ENCODE assay signal across 14 mouse cellular contexts in genomic region chr1:56928731-56929130, GRCm38 (mm10). TPM values are rescaled to one million over a fixed set of nuclear protein-coding genes. Genes with fewer than 3 reads are reported as not detected.
DNase-seq lines count a peak whose midpoint lies in the region; ATAC-seq and TF ChIP-seq lines count a peak whose summit lies in the region.
"Had no signal": no experiment of that assay in that cellular context is flagged by ENCODE, and none has a peak within 500 bp of the region (broad histone marks: within the 10 kb centered on the region; RNA-seq: fewer than 3 reads in every experiment).

No protein-coding gene starts in this region.

- H3K27ac ChIP-seq in midbrain, postnatal 0 days (ENCODE audit: low read depth, low read length): no peak overlapping the region
- H3K27ac ChIP-seq in midbrain, embryonic 16.5 days (ENCODE audit: low read length): no peak overlapping the region
- no peak overlapping the region for H3K27ac ChIP-seq in hindbrain, embryonic 13.5 days
- peak overlapping the region; percentile 33 for H3K27ac ChIP-seq in left cerebral cortex, adult 2 months
- H3K27ac ChIP-seq: limb, embryonic 10.5 days had no signal

- no peaks in the 10 kb centered on the region for H3K27me3 ChIP-seq in midbrain, postnatal 0 days (ENCODE audit: insufficient read depth, low read length)
- no peaks in the 10 kb centered on the region for H3K27me3 ChIP-seq in midbrain, embryonic 16.5 days (ENCODE audit: control insufficient read depth, insufficient read depth, low read depth, low read length)
- H3K27me3 ChIP-seq in hindbrain, embryonic 13.5 days: no peaks in the 10 kb centered on the region
- H3K27me3 ChIP-seq: megakaryocyte, embryonic 14.5 days had no signal

- no peak for ATAC-seq in midbrain, postnatal 0 days (ENCODE audit: low FRiP score)
- ATAC-seq in midbrain, embryonic 16.5 days: no peak
- ATAC-seq in hindbrain, embryonic 13.5 days (ENCODE audit: low FRiP score): peak; percentile 32; the same call in 1 of the 2 replicates
- ATAC-seq: liver, postnatal 0 days had no signal

- H3K36me3 ChIP-seq in midbrain, postnatal 0 days (ENCODE audit: insufficient read depth, low read length): no peaks in the 10 kb centered on the region
- H3K36me3 ChIP-seq in midbrain, embryonic 16.5 days (ENCODE audit: control insufficient read depth, insufficient read depth, low read length): no peaks in the 10 kb centered on the region
- no peaks in the 10 kb centered on the region for H3K36me3 ChIP-seq in hindbrain, embryonic 13.5 days
- H3K36me3 ChIP-seq: limb, embryonic 10.5 days had no signal

- H3K4me3 ChIP-seq in midbrain, postnatal 0 days (ENCODE audit: low read depth, low read length): no peak overlapping the region
- H3K4me3 ChIP-seq in midbrain, embryonic 16.5 days (ENCODE audit: low read depth, low read length): no peak overlapping the region
- no peak overlapping the region for H3K4me3 ChIP-seq in hindbrain, embryonic 13.5 days
- H3K4me3 ChIP-seq in left cerebral cortex, adult 2 months: no peak overlapping the region
- H3K4me3 ChIP-seq: limb, embryonic 10.5 days; megakaryocyte, embryonic 14.5 days had no signal

- peak; percentile 27 to 40 for DNase-seq in cerebellum, postnatal 14 days
- no peak for DNase-seq in cerebellum, adult 9-11 months
- DNase-seq in midbrain, postnatal 0 days (ENCODE audit: low spot score): peak; percentile 53
- no peak for DNase-seq in left cerebral cortex, adult 2 months (ENCODE audit: extremely low spot score in 1 of 2, low spot score in 2 of 2)
- no peak for DNase-seq in thymus, postnatal 25 days
- DNase-seq in yolk sac, embryonic 10.5 days (ENCODE audit: low spot score): no peak
- DNase-seq: heart, adult 18-20 months; heart, postnatal 36 days; liver, postnatal 0 days; thymus, postnatal 4 days had no signal

- H3K4me1 ChIP-seq in midbrain, postnatal 0 days (ENCODE audit: insufficient read depth, low read length): no peaks in the 10 kb centered on the region
- no peaks in the 10 kb centered on the region for H3K4me1 ChIP-seq in midbrain, embryonic 16.5 days (ENCODE audit: control insufficient read depth, insufficient read depth, low read length)
- H3K4me1 ChIP-seq in hindbrain, embryonic 13.5 days (replicated peaks): no peaks in the 10 kb centered on the region
- H3K4me1 ChIP-seq: megakaryocyte, embryonic 14.5 days had no signal

- H3K4me2 ChIP-seq in midbrain, postnatal 0 days (ENCODE audit: low read depth, low read length, poor library complexity, severe bottlenecking): no peak overlapping the region
- no peak overlapping the region for H3K4me2 ChIP-seq in midbrain, embryonic 16.5 days (ENCODE audit: low read length)
- no peak overlapping the region for H3K4me2 ChIP-seq in hindbrain, embryonic 13.5 days

- intact Hi-C loops in left cerebral cortex, adult 2 months (cut with DNase I): no loop called here

- 82% methylated on average over 9 of the region's 9 CpGs for WGBS in midbrain, postnatal 0 days
- 80% methylated on average over 9 of the region's 9 CpGs for WGBS in midbrain, embryonic 16.5 days
- 64% methylated on average over 9 of the region's 9 CpGs for WGBS in hindbrain, embryonic 13.5 days

- no peak overlapping the region for H3K9ac ChIP-seq in midbrain, postnatal 0 days (replicated peaks; ENCODE audit: low read length, poor library complexity, severe bottlenecking)
- H3K9ac ChIP-seq in midbrain, embryonic 16.5 days (ENCODE audit: low read depth, low read length): no peak overlapping the region
- H3K9ac ChIP-seq in hindbrain, embryonic 13.5 days: no peak overlapping the region
- H3K9ac ChIP-seq: liver, postnatal 0 days had no signal

- no peak for TF ChIP-seq CTCF in midbrain, postnatal 0 days (IDR thresholded peaks at IDR 0.05)
- TF ChIP-seq CTCF in left cerebral cortex, adult 2 months (IDR thresholded peaks at IDR 0.05): peak; percentile 17

- H3K9me3 ChIP-seq in midbrain, postnatal 0 days (ENCODE audit: low read length): no peaks in the 10 kb centered on the region
- H3K9me3 ChIP-seq in midbrain, embryonic 16.5 days (replicated peaks; ENCODE audit: control insufficient read depth, low read length, poor library complexity, severe bottlenecking): no peaks in the 10 kb centered on the region
- H3K9me3 ChIP-seq in hindbrain, embryonic 13.5 days: no peaks in the 10 kb centered on the region
- H3K9me3 ChIP-seq: limb, embryonic 10.5 days had no signal

RNA-seq across cellular contexts. Expression of gene Satb2, which starts 49.7 kb away (rescaled TPM):
- total RNA-seq in midbrain, postnatal 0 days (2014; rRNA removed): 1.2 TPM in 2 replicates
- polyA plus RNA-seq in midbrain, postnatal 0 days (2015; fragmentation: Nextera tagmentation; extraction: Ambion mirVana): 0.60 and 0.85 TPM in 2 replicates
- 0.92 and 1.6 TPM in 2 replicates for polyA plus RNA-seq in midbrain, embryonic 16.5 days (2015; fragmentation: Nextera tagmentation; extraction: Ambion mirVana)
- 0.87 and 1.1 TPM in 2 replicates for polyA plus RNA-seq in hindbrain, embryonic 13.5 days (2015; fragmentation: Nextera tagmentation; extraction: Ambion mirVana)
- total RNA-seq in left cerebral cortex, adult 2 months (2021): 10 to 100 TPM; 80.2 to 91.0 TPM

Comparison
In these comparisons a context has a peak if more than half of its experiments do, and no peak if none do; other contexts are left out.
1. DNase-seq: peak in cerebellum, postnatal 14 days (2 of 2) and midbrain, postnatal 0 days (single experiment); none in cerebellum, adult 9-11 months (single experiment), left cerebral cortex, adult 2 months (0 of 2), thymus, postnatal 25 days (single experiment) and yolk sac, embryonic 10.5 days (single experiment).